Mouse (Mus musculus) limb, embryonic 14.5 days (tissue): Measurements from ENCODE around the gene Bach2. TPM values are rescaled to one million over a fixed set of nuclear protein-coding genes. Genes with fewer than 3 reads are reported as not detected.

ENCODE experiments used
- ATAC-seq: fragments of 200-750 bp; cut with Nextera tagmentation; 2 replicates; pipeline ENCODE4 v1.8.0; 2017; ENCODE audit warnings: low read depth, moderate number of reproducible peaks, moderate TSS enrichment; ENCODE audit not compliant: low FRiP score
- DNase-seq: peaks from one replicate; pipeline ENCODE4 v3.0.0-alpha.2; 2015; ENCODE audit warnings: low spot score
- H3K27ac ChIP-seq: fragments of 300-500 bp; sonication (generic); replicated peaks from 2 replicates; pipeline ENCODE4 v1.5.1; 2014; ENCODE audit warnings: low read depth, mild to moderate bottlenecking, low read length, moderate library complexity, mixed read lengths
- H3K27me3 ChIP-seq: fragments of 300-500 bp; sonication (generic); 2 replicates; pipeline ENCODE4 v1.6.1; 2014; ENCODE audit warnings: low read length, mixed read lengths; ENCODE audit not compliant: control insufficient read depth, insufficient read depth
- H3K36me3 ChIP-seq: fragments of 300-500 bp; sonication (generic); 2 replicates; pipeline ENCODE4 v1.6.1; 2014; ENCODE audit warnings: mild to moderate bottlenecking, low read length, moderate library complexity, mixed read lengths; ENCODE audit not compliant: control insufficient read depth, insufficient read depth
- H3K4me1 ChIP-seq: fragments of 300-500 bp; sonication (generic); 2 replicates; pipeline ENCODE4 v1.6.1; 2014; ENCODE audit warnings: antibody characterized with exemption, low read length, mixed read lengths; ENCODE audit not compliant: control insufficient read depth, insufficient read depth
- H3K4me2 ChIP-seq: fragments of 300-500 bp; sonication (generic); replicated peaks from 2 replicates; pipeline ENCODE4 v1.6.1; 2014; ENCODE audit warnings: low read depth, mild to moderate bottlenecking, low read length, moderate library complexity; ENCODE audit not compliant: severe bottlenecking
- H3K4me3 ChIP-seq: fragments of 300-500 bp; sonication (generic); replicated peaks from 2 replicates; pipeline ENCODE4 v1.5.1; 2014; ENCODE audit warnings: low read length
- H3K9ac ChIP-seq: fragments of 300-500 bp; sonication (generic); 2 replicates; pipeline ENCODE4 v1.6.1; 2014; ENCODE audit warnings: mild to moderate bottlenecking, low read depth, low read length, moderate library complexity; ENCODE audit not compliant: severe bottlenecking
- H3K9me3 ChIP-seq: fragments of 300-500 bp; sonication (generic); 2 replicates; pipeline ENCODE4 v1.6.1; 2016; ENCODE audit warnings: low read length; ENCODE audit not compliant: control insufficient read depth
- POLR2A ChIP-seq: fragments of 200-500 bp; IDR thresholded peaks from 2 replicates; pipeline ENCODE4 v1.8.0; 2012; ENCODE audit warnings: inconsistent platforms, mild to moderate bottlenecking, moderate library complexity, borderline replicate concordance; ENCODE audit not compliant: insufficient read depth, insufficient read length; ENCODE audit errors: extremely low read depth
- whole genome bisulfite sequencing: fragments of 180-500 bp; shearing (Covaris S2); extraction: QIAGEN DNeasy Blood & Tissue Kit; methylation state at CpG from one replicate; pipeline ENCODE4 v1.1.7; 2014; 5-methylcytosine and 5-hydroxymethylcytosine counted together
- polyA plus RNA-seq, 2 experiments: library from polyadenylated mRNA; depleted of rRNA in 1 of 2; stranded (reverse) in 1 of 2; unstranded in 1 of 2; fragments of >200 nt; fragmentation: Nextera tagmentation in 1 of 2; extraction: Ambion mirVana in 1 of 2; gene quantifications; 2 replicates each; pipeline versions ENCODE4 v1.2.1 to v1.2.3; 2012 to 2014

Gene Bach2
- polyA plus RNA-seq, 2 experiments, result 6.0 to 9.6 TPM

DNA sequence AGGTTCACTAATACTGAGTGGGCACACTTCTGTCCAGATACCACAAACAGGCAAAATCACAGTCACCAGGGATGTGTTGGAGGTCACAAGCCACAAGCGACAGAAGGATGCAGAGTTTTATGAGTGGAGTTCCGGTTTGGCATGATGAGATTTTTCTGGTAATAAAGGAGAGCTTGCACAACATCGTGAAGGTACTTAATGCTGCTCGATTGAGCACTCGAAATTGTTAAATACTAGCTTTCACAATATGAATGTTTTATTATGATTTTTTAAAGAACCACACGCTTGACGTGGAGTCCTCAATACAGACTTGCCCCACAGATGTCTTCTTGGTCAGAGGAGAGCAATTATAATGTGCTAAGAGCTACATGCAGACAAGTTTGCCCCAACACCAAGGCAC, 40.0 kb upstream of the Bach2 start:
- Histone ChIP-seq H3K27me3 (no peaks in the 10 kb centered on the region), H3K9me3 (no peaks in the 10 kb centered on the region), H3K36me3 (no peaks in the 10 kb centered on the region), H3K27ac (no peak overlapping the region), H3K4me3 (no peak overlapping the region), H3K9ac (no peak overlapping the region), H3K4me2 (no peak overlapping the region), H3K4me1 (peaks cover 18% of the 10 kb centered on the region)
- ATAC-seq (no peak), DNase-seq (no peak)
- TF ChIP-seq POLR2A, result no peak
- WGBS, result 60% methylated on average over 7 of the region's 7 CpGs

DNA sequence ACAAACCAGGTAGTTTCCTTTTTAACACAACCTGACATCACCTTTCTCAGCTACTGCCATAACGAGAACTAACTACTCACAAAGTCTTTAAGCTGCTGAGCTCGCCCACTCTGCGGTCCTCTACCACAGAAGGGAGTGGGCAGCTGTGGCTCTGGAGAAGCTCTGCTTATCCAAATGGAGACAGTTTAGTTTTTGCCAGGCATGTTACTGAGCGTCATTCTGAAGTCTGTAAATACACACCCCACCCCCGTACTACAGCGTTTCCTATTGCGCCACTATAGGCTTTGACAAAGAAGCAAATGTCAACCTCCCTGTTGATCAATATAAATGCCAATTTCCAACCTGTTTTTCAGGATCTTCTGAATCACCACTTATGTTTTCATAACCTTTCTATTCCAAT, 39.4 kb upstream of the Bach2 start:
- Histone ChIP-seq H3K9ac (no peak overlapping the region), H3K9me3 (no peaks in the 10 kb centered on the region), H3K27ac (no peak overlapping the region), H3K4me1 (peaks cover 18% of the 10 kb centered on the region), H3K4me2 (no peak overlapping the region), H3K4me3 (no peak overlapping the region), H3K36me3 (no peaks in the 10 kb centered on the region), H3K27me3 (no peaks in the 10 kb centered on the region)
- WGBS, result 82% methylated on average over 7 of the region's 7 CpGs
- TF ChIP-seq POLR2A, result no peak
- no peak for DNase-seq
- no peak for ATAC-seq

DNA sequence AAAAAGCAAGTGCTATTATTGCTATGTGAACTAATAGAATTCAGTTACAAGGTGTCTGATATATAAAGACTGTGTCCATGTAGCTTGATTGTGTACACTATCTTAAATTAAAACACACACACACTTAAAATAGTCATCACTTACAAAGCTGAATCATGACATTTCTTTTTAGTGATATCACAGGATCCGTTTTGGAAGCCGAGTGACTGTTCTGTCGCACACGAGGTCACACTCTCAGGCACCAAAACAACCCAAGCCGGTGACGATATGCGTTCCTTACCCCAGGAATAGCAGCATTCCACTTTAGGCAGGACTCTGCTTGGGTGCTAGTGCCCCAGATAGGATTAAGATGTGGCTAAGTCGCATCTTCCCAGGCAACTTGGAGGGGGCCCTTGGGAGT, 37.5 kb upstream of the Bach2 start:
- DNase-seq (no peak), ATAC-seq (no peak)
- TF ChIP-seq POLR2A, result no peak
- no peaks in the 10 kb centered on the region for H3K27me3 ChIP-seq
- H3K27ac ChIP-seq, result no peak overlapping the region
- 83% methylated on average over 8 of the region's 8 CpGs for WGBS
- H3K4me3 ChIP-seq, result no peak overlapping the region
- no peak overlapping the region for H3K4me2 ChIP-seq
- no peak overlapping the region for H3K9ac ChIP-seq
- H3K9me3 ChIP-seq, result no peaks in the 10 kb centered on the region
- H3K4me1 ChIP-seq, result peaks cover 10% of the 10 kb centered on the region
- no peaks in the 10 kb centered on the region for H3K36me3 ChIP-seq

DNA sequence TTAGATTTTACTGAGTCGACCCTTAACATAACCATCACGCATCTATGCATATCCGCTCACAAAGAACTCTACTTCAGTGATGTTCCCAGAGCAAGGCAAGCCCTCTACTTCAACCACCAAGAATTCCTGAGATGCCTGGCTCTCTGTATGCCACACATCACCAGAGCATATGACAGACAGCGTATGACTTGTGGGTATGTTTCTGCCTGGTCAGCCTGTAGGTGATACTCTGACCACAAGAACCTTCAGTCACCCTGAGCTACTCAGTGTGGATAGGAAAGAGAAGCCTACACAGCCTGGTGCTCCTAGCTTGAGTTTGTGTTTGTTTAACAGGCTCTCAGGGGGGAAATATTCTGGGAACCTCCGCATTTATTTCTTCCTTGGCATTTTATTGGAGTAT, 36.2 kb upstream of the Bach2 start:
- Histone ChIP-seq H3K9ac (no peak overlapping the region), H3K4me3 (no peak overlapping the region), H3K4me1 (no peaks in the 10 kb centered on the region), H3K27ac (no peak overlapping the region), H3K9me3 (no peaks in the 10 kb centered on the region), H3K4me2 (no peak overlapping the region), H3K36me3 (no peaks in the 10 kb centered on the region), H3K27me3 (no peaks in the 10 kb centered on the region)
- DNase-seq (no peak), ATAC-seq (no peak)
- TF ChIP-seq POLR2A, result no peak
- 90% methylated on average over 5 of the region's 5 CpGs for WGBS

DNA sequence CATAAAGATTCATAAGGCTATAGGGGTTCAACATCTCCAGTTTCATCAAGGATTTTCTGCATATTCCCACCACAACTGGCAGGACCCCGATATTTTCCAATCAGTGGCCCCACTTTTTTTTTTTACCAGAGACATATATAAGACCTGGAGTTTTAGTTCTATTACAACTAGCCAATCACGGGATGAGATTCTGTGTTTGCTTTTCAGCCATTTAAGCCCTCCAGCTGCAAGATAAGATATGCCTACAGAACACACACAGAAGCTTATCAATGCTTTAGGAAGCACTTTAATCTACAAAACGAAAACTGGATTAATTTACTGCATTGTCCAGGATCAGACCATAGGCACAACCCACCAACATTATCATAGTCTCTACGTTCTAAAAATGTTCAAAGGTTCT, 33.8 kb upstream of the Bach2 start:
- no peak overlapping the region for H3K27ac ChIP-seq
- WGBS, result 84% methylated on average over 4 of the region's 4 CpGs
- H3K4me2 ChIP-seq, result no peak overlapping the region
- no peaks in the 10 kb centered on the region for H3K36me3 ChIP-seq
- no peaks in the 10 kb centered on the region for H3K27me3 ChIP-seq
- no peak overlapping the region for H3K9ac ChIP-seq
- no peak for TF ChIP-seq POLR2A
- H3K4me1 ChIP-seq, result no peaks in the 10 kb centered on the region
- DNase-seq (no peak), ATAC-seq (no peak)
- no peak overlapping the region for H3K4me3 ChIP-seq
- no peaks in the 10 kb centered on the region for H3K9me3 ChIP-seq

DNA sequence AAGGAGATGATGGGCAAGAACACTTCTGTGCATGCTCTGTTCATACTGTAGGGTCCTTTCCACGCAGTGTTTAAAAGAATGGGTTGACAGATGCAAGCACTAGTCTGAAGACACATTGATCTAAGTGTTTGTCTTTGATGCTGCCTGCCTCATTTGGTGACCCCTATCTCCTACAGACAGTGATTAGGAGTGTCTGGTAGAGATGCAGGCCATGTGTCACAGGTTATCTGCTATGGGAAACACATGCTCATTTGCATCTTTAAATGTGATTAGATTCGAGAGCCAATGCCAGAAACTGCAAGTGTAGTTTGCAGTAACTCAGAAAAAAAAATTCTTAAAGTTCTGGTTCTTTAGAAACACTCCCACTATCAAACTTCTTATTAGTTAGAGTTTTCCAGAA, 32.8 kb upstream of the Bach2 start:
- TF ChIP-seq POLR2A, result no peak
- Histone ChIP-seq H3K4me1 (peaks cover 6% of the 10 kb centered on the region), H3K27ac (no peak overlapping the region), H3K4me3 (no peak overlapping the region), H3K9ac (no peak overlapping the region), H3K27me3 (no peaks in the 10 kb centered on the region), H3K4me2 (no peak overlapping the region), H3K9me3 (no peaks in the 10 kb centered on the region), H3K36me3 (no peaks in the 10 kb centered on the region)
- 30% methylated on average over 2 of the region's 2 CpGs for WGBS
- DNase-seq, result no peak
- ATAC-seq, result no peak
